Mouse (Mus musculus) stomach, postnatal 0 days (tissue): ENCODE results near the gene AC129217.1.

Source experiments
- CTCF ChIP-seq: IDR thresholded peaks from 2 replicates; pipeline ENCODE4 v1.5.1; 2016; ENCODE audit warnings: antibody characterized with exemption, low read depth, mild to moderate bottlenecking, moderate library complexity
- EP300 ChIP-seq: optimal IDR thresholded peaks from 2 replicates; pipeline ENCODE3; 2016; ENCODE audit warnings: antibody characterized with exemption

GRCm38 (mm10) chr19:8822696-8823095 lies 6.9 kb upstream of the AC129217.1 start:
- TF ChIP-seq EP300 (no peak), CTCF (no peak)
